Mouse (Mus musculus) layer of hippocampus, adult 11-12 months (tissue): ENCODE measurements around the gene Ndufb4.
"Not testable (repeated sequence)": the region's sequence is repeated elsewhere in the genome, so short reads cannot be mapped to it uniquely, and the experiment has no call there.

ENCODE experiments used
- DNase-seq: peaks from one replicate; pipeline ENCODE4 v3.0.0; 2022; ENCODE audit warnings: low spot score

Gene Ndufb4

GRCm38 (mm10) chr16:37677586-37677985 lies 23.3 kb upstream of the Ndufb4 start:
- DNase-seq = no peak

- DNase-seq = no peak
Measured at GRCm38 (mm10) chr16:37676677-37677072, 22.4 kb upstream of the Ndufb4 start.

GRCm38 (mm10) chr16:37676024-37676676 lies 21.9 kb upstream of the Ndufb4 start:
- DNase-seq = peak; percentile 60

DNA sequence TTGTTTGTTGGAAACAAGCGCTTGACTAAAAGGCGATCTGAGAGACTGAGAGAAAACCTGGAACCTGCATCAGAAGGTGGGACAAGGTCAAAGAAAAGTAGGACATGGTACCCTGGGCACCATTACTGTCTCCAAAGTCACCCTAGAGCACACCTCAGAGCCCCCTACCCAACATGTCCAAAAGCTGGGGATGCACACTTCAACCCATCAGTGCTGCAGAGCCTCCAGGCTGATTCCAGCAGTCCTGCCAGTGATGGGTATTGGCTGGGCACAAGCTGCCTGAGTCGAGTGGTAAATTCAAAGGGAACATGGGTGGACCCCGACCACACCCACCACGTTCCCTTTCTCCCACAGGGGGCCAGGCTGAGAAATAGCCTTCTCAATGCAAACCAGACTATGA lies 21.1 kb upstream of the Ndufb4 start:
- no peak for DNase-seq

DNA sequence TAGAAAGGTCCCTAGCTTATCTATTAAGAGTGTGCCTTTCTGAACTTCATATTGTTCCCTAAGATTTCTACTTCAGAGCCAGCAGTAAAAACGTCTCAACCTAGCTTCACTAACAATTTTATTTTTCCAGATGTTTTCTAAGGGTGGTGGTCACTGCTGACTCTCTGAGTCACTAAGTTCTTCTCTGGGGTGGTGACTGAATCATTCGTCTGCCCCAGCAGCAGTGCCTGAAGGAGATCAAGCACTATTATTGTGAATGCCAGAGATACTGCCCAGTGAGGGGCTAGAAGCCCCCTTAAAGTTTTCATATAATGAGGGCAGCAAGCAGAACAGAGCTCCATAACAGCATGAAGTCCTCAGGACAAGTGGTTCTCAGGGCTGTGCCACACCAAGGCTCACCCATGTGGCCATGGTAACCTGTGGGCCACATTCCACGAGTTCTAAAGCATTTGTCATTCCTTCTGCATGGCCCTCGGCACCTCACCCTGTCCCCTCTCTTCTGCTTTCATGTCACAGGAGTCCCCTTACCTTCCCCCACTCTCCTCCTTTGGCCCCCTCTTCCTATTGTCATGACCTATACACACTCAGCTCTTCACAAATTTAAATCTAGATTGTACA lies 16.5 kb upstream of the Ndufb4 start:
- no peak for DNase-seq

DNA sequence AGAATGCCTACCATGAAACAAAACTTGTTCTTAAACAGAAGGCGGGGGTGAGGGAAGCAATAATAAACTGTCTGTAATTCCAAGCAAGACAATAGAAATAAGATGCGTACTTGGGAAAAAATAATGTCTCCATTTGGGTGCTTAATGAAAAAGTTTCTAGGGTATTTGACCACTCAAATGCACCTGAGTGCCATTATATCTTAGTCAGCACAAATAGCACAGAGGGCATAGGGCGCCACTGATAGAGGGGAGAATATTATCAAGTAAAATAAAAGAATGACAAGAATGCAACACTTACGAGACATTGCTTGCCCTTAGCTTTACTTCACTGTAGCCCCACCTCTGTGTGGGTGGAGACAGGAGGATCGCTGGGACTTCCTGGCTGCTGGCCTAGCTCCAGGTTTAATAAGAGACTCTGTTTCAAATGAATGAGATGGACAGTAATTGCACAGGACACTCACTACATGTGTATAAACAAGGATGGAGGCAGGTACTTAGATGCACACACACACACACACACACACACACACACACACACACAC lies 11.2 kb upstream of the Ndufb4 start:
- no peak for DNase-seq

DNA sequence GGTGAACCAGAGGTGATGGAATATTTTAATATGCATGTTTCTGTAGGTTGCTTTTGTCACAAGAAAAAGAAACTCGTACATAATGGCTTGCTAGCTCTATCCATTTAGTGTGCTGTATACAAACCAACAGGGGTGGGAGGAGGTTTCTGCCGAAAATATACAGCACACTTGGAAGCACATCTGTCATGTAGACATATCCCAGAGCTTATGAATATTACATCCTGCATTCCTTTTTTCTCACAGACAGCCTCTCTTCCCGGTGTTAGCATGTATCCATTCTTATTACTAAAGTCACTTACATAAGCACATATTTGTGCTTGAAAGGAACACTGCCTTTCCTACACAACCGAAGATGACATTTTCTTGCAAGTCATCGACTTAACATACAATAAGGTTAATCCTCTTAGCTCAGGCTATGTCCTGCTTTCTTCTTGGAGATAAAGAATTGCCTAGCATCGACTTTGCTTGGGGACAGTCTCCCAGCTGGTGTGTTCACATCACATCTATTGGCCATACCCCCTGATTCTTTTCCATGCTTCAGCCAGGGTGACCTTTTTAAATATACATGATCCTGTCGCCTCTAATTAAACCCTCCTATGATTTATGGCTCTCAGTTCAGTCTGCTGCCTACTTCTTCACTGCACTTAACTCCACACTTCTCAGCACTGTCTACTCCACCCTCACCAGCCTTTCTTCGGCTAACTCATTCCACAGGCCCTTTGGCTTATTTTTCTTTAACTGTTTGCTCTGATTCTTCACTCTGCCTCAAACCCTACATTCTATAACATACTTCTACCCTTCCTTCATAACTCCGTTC lies 9.6 kb upstream of the Ndufb4 start:
- DNase-seq = no peak

- no peak for DNase-seq
Measured at GRCm38 (mm10) chr16:37656796-37657195, 2.5 kb upstream of the Ndufb4 start.

GRCm38 (mm10) chr16:37655756-37656347 lies 1.6 kb upstream of the Ndufb4 start:
- no peak for DNase-seq

DNA sequence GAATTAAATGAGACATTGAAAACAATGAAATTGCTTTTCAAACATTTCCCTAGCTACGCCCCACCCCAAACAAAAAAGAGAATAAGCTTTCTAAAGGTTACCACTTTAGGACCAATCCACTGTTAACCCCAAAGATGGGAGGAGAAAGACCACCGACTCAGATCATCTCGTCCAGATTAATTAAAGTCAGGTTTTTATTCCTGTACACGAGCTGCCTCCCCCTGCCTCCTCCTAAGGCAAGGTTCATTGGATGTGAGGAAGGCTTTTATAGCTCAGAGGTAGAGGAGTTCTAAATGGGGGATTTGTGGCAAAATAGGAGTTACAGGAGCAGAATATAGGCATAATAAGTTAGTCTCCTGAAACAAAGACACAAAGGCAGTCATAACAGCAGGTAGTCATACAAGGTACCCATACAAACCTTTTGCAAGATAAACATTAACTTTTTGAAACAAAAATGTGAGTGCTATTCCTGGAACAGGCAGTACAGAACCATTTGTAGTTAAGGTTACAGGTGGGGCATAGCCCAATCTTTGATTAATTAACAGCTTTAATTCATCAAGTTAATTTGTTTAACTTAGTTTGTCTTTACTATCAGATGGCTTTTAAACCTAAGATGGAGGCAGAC lies 690 bp upstream of the Ndufb4 start:
- DNase-seq = no peak

GRCm38 (mm10) chr16:37653058-37653457 lies 1.2 kb downstream of the Ndufb4 start:
- DNase-seq = no peak

GRCm38 (mm10) chr16:37652654-37653053 lies 1.6 kb downstream of the Ndufb4 start:
- DNase-seq = no peak

GRCm38 (mm10) chr16:37651467-37651866 lies 2.8 kb downstream of the Ndufb4 start:
- DNase-seq = no peak

DNA sequence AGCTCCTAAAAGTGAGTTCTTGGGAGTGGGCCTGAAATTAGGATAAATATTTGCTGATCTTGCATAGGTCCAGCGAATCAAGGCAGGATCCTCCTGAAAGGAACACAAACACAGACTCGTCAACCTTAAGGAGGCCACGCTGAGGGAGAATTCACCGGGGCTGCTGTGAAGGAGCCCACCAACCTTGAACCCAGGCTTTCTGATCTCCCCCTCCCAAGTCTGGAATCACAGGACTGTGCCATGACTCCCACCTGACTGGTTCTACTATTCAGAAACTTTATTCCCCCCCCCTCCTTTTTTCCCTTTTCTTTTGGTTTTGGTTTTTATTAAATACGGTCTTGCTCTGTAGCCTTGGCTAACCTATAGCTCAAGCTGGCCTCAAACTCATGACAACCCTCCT lies 5.2 kb downstream of the Ndufb4 start:
- DNase-seq = no peak

DNA sequence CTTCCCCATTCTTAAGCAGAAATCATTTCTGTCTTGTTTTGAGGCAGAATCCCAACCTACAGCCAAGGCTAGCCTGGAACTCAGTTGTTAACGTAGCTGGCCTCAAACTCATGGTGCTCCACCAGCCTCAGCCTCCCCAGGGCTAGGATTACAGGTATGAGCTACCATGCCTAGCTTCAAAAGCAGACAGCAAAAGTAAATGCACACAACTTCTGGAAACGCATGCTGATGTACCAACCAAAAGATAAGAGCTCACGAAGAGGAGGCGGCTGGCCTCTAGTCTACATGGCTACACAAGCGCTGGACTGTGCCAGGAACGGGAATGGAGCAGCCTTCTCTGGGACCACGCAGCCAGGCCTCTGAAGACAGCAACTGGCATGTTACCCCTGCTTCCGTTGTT lies 6.3 kb downstream of the Ndufb4 start:
- DNase-seq = no peak

GRCm38 (mm10) chr16:37647067-37647466 lies 7.2 kb downstream of the Ndufb4 start:
- no peak for DNase-seq

GRCm38 (mm10) chr16:37645799-37646198 lies 8.5 kb downstream of the Ndufb4 start:
- no peak for DNase-seq

DNA sequence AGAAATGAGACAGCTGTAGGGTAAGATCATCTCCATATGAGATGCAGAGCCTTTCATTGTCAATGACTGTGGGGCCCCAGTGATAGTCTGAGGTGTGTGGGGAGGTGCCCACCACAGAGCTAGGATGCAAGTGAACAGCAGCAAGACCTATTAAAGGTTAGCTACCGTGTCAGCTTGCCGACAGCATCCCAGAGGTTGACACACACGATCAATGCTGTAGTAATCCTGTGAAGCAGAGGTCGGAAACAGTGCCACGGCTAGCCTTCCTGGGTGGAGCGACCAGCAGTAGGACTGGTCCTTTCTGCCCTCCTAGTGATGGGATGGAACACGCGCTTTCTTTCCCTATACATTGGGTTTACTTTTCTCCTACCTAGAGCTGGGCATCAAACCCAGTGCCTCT lies 9.0 kb downstream of the Ndufb4 start:
- no peak for DNase-seq

DNA sequence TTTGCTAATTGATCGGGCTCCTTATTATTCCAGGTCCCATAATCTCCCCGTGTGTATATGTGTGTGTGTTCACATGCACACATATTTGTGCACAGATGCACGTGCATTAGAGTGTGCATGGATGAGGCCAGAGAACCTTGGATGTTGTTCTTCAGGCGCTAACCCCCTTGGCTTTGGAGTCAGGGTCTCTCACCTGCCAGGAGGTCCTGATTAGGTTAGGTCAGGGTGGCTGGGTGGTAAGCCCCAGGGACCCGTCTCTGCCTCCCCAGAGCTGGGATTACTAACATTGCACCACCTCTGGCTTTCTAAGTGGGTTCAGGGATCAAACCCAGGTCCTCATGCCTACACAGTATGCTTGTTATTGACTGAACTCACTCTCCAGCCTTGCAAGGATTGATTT lies 9.8 kb downstream of the Ndufb4 start:
- no peak for DNase-seq

DNA sequence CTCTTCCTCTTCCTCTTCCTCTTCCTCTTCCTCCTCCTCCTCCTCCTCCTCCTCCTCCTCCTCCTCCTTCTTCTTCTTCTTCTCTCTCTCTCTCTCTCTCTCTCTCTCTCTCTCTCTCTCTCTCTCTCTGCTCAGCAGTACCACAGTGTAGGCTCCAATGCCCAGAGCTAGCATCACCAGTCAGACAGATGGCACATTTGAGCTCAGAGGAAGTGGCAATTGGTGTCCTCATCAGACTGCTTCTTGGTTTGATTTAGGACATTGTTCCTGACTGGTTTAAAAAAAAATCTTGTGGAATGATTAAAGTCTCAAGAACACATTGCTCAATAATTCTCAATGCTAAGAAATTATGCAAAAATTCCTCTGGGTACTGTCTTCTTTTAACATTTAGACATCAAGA lies 13.7 kb downstream of the Ndufb4 start:
- not testable (repeated sequence) for DNase-seq

GRCm38 (mm10) chr16:37637802-37638201 lies 16.5 kb downstream of the Ndufb4 start:
- DNase-seq = no peak

- DNase-seq = no peak
Measured at GRCm38 (mm10) chr16:37636107-37636506, 18.1 kb downstream of the Ndufb4 start.
